Mouse (Mus musculus) lung, embryonic 15.5 days (tissue): ENCODE results near the gene Arf3. TPM values are rescaled to one million over a fixed set of nuclear protein-coding genes. Genes with fewer than 3 reads are reported as not detected.

Experiments
- ATAC-seq: fragments of 200-750 bp; cut with Nextera tagmentation; 2 replicates; pipeline ENCODE4 v1.8.0; 2017; ENCODE audit warnings: moderate number of reproducible peaks, borderline replicate concordance; ENCODE audit not compliant: low FRiP score, low TSS enrichment; ENCODE audit errors: extremely low read depth
- H3K27ac ChIP-seq: fragments of 300-500 bp; sonication (generic); 2 replicates; pipeline ENCODE4 v1.5.1; 2015; ENCODE audit warnings: moderate library complexity, mild to moderate bottlenecking, inconsistent platforms
- H3K27me3 ChIP-seq: fragments of 300-500 bp; sonication (generic); 2 replicates; pipeline ENCODE4 v1.6.1; 2015; ENCODE audit warnings: inconsistent platforms
- H3K36me3 ChIP-seq: fragments of 300-500 bp; sonication (generic); 2 replicates; pipeline ENCODE4 v1.6.1; 2015; ENCODE audit warnings: inconsistent platforms
- H3K4me1 ChIP-seq: fragments of 300-500 bp; sonication (generic); 2 replicates; pipeline ENCODE4 v1.6.1; 2015; ENCODE audit warnings: inconsistent platforms
- H3K4me2 ChIP-seq: fragments of 300-500 bp; sonication (generic); 2 replicates; pipeline ENCODE4 v1.6.1; 2015; ENCODE audit warnings: inconsistent platforms, mild to moderate bottlenecking, moderate library complexity
- H3K4me3 ChIP-seq: fragments of 300-500 bp; sonication (generic); 2 replicates; pipeline ENCODE4 v1.5.1; 2015; ENCODE audit warnings: mild to moderate bottlenecking, inconsistent platforms
- H3K9ac ChIP-seq: fragments of 300-500 bp; sonication (generic); 2 replicates; pipeline ENCODE4 v1.6.1; 2015; ENCODE audit warnings: inconsistent platforms
- H3K9me3 ChIP-seq: fragments of 300-500 bp; sonication (generic); 2 replicates; pipeline ENCODE4 v1.6.1; 2016; ENCODE audit warnings: inconsistent platforms
- WGBS: fragments of 180-500 bp; shearing (Covaris S2); methylation state at CpG from one replicate; pipeline ENCODE4 v1.1.7; 2015; 5-methylcytosine and 5-hydroxymethylcytosine counted together
- polyA plus RNA-seq: library from polyadenylated mRNA; unstranded; fragments of >200 nt; fragmentation: Nextera tagmentation; extraction: Ambion mirVana; gene quantifications from 2 replicates; pipeline ENCODE4 v1.2.1, GENCODE M21; 2015

Arf3 gene
- polyA plus RNA-seq, 1 experiment from 2014 or later: 45.7 TPM

DNA sequence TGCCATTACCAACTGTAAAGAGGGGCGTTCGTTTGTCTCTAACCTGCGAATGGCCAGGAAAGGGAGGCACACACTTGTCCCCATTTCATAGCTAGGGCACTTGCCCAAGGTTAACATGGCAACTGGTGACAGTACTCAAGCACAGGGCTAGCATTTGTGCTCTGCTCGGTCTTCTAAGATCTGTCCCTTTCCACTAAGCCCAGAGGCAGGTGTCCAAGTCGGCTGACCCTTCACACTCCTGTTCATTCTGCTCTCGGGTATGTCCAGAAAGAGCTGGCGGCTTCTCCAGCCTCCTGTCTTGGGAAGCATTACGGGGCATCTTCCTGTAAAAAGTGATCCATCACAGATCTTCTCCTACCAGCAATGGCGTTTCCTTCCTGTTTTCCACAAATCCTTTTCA, 34.6 kb downstream of the Arf3 start:
- peak overlapping the region; percentile 97 for H3K4me2 ChIP-seq
- no peaks in the 10 kb centered on the region for H3K36me3 ChIP-seq
- H3K27me3 ChIP-seq: peaks cover 16% of the 10 kb centered on the region
- ATAC-seq: no peak
- H3K9me3 ChIP-seq: no peaks in the 10 kb centered on the region
- WGBS: 30% methylated on average over 9 of the region's 9 CpGs
- peak overlapping the region; percentile 60 for H3K4me3 ChIP-seq
- H3K4me1 ChIP-seq: peaks cover 23% of the 10 kb centered on the region
- no peak overlapping the region for H3K9ac ChIP-seq
- H3K27ac ChIP-seq: no peak overlapping the region

DNA sequence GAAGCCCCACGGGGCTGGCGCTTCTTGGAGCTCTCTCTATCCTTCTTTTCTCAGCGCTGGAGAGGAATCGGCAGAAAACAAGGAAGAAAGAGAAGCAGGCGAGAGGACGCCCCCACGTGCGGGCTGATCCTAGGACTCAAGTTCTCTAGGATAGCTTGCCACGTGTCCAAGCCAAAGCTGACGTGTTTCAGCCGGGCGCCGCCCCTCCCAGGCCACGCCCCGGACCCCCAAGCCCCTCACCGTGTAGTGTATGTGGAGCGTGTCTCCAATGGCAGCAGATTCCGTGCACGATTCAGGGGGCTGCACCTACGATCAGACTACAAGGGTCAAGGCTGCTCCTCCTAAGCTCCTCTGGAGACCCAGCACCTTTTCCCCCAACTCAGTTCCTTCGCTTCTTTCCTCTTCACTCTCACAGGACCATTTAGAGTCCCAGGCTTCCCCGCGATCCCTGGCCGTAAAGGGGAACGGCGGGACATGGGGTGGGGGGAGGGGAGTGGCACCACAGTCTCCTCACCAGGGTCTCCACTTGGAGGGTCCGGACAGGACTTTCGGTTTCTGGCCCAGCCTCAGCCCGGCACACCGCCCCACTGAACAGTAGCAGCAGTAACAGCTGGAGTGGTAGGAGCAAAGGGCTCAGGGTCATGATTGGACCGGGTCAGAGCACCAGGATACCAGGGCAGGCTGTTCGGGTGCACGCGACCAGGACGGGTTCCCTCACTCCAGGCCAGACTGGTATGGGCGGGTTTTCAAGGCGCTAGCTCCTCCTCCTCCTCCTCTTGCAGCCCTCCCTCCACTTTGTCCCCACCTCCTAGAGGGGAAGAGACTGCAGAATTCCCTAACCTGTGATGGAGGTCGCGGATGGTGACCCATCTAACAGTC, 35.3 kb downstream of the Arf3 start, which contains the start of gene Fkbp11:
TSS of gene Fkbp11 (minus strand) at position 756 of the 879 bp plus-strand sequence.
- Histone ChIP-seq H3K4me1 (peaks cover 29% of the 10 kb centered on the region), H3K9ac (peak within 1 kb of the TSS; percentile 55), H3K27ac (no peak within 1 kb of the TSS), H3K4me3 (peak within 1 kb of the TSS; percentile 60), H3K27me3 (peaks cover 16% of the 10 kb centered on the region), H3K4me2 (peak within 1 kb of the TSS; percentile 97), H3K9me3 (no peaks in the 10 kb centered on the region), H3K36me3 (no peaks in the 10 kb centered on the region)
- WGBS: under 1% methylated on average over 39 of the region's 39 CpGs
- peak; percentile 85 for ATAC-seq

DNA sequence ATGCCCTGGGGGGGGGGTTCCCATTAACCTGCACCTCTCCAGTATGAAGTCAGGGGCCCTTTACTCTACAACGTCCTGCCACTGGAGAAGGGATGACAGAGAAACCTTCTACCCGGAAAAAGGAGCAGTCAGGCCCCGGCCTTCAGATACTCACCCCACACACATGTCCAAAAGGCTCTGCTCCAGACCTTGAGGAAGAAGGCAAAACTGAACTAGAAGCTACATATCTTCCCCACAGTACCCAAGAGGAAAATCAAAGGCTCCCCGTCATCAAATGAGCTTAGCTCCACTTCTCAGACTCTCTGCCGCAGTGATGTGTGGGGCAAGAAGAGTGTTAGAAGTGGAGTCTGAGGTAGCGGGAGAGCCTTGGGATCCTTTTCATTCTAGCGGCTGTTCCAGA, 36.3 kb downstream of the Arf3 start:
- peak overlapping the region; percentile 60 for H3K4me3 ChIP-seq
- no peak for ATAC-seq
- H3K27me3 ChIP-seq: peaks cover 20% of the 10 kb centered on the region
- no peaks in the 10 kb centered on the region for H3K9me3 ChIP-seq
- peak overlapping the region; percentile 97 for H3K4me2 ChIP-seq
- peaks cover 29% of the 10 kb centered on the region for H3K4me1 ChIP-seq
- H3K9ac ChIP-seq: peak overlapping the region; percentile 55
- WGBS: 34% methylated on average over 7 of the region's 7 CpGs
- H3K36me3 ChIP-seq: no peaks in the 10 kb centered on the region
- H3K27ac ChIP-seq: no peak overlapping the region

DNA sequence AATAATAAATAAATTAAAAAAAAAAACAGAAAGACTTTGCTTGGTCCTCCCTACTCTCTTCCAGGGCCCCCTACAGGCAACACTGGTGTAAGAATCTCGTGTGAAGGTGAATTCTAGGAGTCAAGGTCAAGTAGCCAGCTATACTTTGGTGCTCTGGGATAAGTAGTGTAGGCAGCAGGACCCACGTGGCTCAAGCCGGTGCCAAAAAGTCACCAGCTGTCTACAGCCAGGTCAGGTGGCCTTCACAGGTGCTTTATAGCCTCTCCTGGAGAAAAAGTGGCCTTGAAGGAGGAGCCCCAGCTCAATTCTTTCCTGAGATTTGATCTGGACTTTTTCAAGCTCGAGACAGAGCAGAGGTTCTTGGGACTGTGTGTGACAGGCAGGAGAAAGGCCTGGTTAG, 36.9 kb downstream of the Arf3 start:
- Histone ChIP-seq H3K9ac (no peak overlapping the region), H3K36me3 (no peaks in the 10 kb centered on the region), H3K4me3 (no peak overlapping the region), H3K4me1 (peaks cover 29% of the 10 kb centered on the region), H3K9me3 (no peaks in the 10 kb centered on the region), H3K4me2 (no peak overlapping the region), H3K27me3 (peaks cover 21% of the 10 kb centered on the region), H3K27ac (no peak overlapping the region)
- ATAC-seq: no peak
- WGBS: 66% methylated on average over 4 of the region's 4 CpGs

DNA sequence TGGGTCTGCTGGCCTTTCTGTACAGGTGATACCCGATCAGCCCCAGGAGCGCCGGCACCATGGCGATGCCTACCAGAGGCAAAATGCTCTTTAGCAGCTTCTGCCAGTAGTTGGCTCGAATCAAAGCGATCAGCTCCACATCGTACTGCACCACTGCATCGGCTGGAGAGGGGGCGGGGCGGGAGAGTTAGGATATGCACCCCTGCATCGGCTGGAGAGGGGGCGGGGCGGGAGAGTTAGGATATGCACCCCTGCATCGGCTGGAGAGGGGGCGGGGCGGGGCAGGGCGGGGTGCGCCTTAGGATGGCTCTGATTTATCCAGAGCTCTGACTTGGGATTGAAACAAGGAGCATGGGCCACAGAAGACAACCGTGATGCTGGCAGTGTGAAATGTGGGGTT, 38.6 kb downstream of the Arf3 start:
- 21% methylated on average over 19 of the region's 19 CpGs for WGBS
- no peaks in the 10 kb centered on the region for H3K36me3 ChIP-seq
- no peak overlapping the region for H3K9ac ChIP-seq
- no peaks in the 10 kb centered on the region for H3K9me3 ChIP-seq
- no peak overlapping the region for H3K4me3 ChIP-seq
- peaks cover 29% of the 10 kb centered on the region for H3K4me1 ChIP-seq
- H3K27ac ChIP-seq: no peak overlapping the region
- no peak for ATAC-seq
- peaks cover 21% of the 10 kb centered on the region for H3K27me3 ChIP-seq
- H3K4me2 ChIP-seq: peak overlapping the region; percentile 14; the same call in 1 of the 2 replicates

DNA sequence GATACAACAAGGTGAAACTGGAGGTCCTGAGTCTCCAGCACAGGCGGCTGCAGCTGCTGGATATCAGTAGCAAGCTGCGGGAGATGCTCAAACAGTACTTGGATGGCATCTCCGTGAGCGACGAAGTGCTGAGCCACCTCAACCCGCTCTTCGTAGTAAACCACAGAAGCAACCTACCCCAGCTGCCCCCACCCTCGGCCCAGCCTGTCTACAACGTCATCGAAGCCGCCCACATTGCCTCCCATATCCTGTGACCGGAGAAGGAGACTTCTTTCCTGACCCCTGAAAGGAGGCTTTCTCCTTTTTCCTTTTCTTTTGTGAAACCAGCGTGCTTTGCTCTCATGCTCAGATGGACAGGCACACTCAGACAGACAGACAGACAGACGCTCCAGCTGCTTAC, 40.2 kb downstream of the Arf3 start:
- peak overlapping the region; percentile 8; the same call in 1 of the 2 replicates for H3K4me2 ChIP-seq
- H3K27ac ChIP-seq: no peak overlapping the region
- H3K4me3 ChIP-seq: no peak overlapping the region
- H3K36me3 ChIP-seq: no peaks in the 10 kb centered on the region
- ATAC-seq: no peak
- H3K4me1 ChIP-seq: peaks cover 28% of the 10 kb centered on the region
- 48% methylated on average over 14 of the region's 14 CpGs for WGBS
- no peaks in the 10 kb centered on the region for H3K9me3 ChIP-seq
- H3K9ac ChIP-seq: no peak overlapping the region
- H3K27me3 ChIP-seq: peaks cover 10% of the 10 kb centered on the region

DNA sequence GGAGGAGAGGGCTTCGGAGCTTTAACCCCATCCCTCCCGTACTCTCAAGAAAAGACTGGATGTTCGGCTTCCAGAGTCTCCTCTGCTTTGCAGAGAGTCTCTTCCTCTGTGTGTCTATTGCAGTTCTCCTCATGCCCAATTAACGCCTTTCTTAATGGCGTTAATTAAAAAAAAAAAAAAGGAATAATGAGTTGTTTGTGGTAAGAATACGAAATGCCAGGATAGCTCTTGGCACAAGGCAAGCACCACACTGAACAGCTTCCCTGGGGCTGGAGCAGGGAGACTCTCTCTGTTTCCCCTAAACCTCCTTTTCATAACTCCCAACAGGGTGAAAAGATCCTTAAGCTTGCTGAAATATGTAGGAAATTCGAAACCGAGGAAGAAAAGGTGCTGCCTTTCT, 40.8 kb downstream of the Arf3 start:
- H3K36me3 ChIP-seq: no peaks in the 10 kb centered on the region
- 70% methylated on average over 8 of the region's 8 CpGs for WGBS
- no peaks in the 10 kb centered on the region for H3K9me3 ChIP-seq
- H3K4me1 ChIP-seq: peaks cover 22% of the 10 kb centered on the region
- no peak overlapping the region for H3K4me2 ChIP-seq
- no peak overlapping the region for H3K9ac ChIP-seq
- ATAC-seq: no peak
- no peak overlapping the region for H3K27ac ChIP-seq
- no peak overlapping the region for H3K4me3 ChIP-seq
- H3K27me3 ChIP-seq: peaks cover 10% of the 10 kb centered on the region

DNA sequence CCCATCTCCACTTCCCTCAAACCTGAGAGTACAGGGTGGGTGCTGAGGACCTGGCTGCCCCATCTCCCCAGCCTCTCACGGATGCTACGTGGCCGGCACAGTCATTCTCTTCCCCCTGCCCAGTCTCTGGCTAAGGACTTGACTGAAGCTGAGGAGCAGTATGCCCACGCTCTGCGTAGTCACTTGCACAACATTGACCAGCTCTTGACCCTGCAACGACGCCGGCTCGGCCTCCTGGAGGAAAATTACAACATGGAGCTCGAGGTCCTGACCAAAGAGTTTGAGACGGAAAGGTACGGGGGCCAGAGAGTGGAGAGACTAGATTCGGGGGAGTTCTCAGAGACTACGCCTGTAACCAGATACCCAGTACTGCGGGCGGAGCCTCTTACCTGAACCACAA, 45.7 kb downstream of the Arf3 start:
- 43% methylated on average over 16 of the region's 16 CpGs for WGBS
- no peaks in the 10 kb centered on the region for H3K9me3 ChIP-seq
- H3K4me3 ChIP-seq: no peak overlapping the region
- H3K27ac ChIP-seq: no peak overlapping the region
- H3K27me3 ChIP-seq: peaks cover 3% of the 10 kb centered on the region; the same call in 1 of the 2 replicates
- ATAC-seq: no peak
- H3K4me1 ChIP-seq: 0 out of 2 replicates have a peak, but pooled peaks cover 5% of the 10 kb centered on the region
- no peak overlapping the region for H3K4me2 ChIP-seq
- no peak overlapping the region for H3K9ac ChIP-seq
- H3K36me3 ChIP-seq: no peaks in the 10 kb centered on the region

DNA sequence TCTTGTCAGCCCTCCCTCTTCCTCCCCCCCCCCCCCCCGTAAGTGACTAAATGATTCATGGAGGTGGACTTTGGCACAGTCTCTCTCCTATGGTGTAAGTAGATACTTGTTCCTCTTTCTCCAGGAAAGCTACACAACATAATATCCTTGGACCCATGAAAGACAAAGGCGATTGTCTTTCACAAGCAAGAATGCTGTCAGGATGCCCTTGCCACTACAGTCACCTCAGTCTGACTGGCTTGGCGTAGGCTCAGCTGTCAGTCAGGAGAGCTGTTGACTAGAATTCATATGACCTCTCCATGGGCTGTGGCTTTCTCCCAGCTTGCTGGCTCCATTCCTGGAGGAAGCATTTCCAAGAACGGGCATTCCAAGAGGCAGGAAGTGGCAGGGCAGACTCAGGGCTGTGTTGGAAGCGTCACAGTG, 48.8 kb downstream of the Arf3 start:
- Histone ChIP-seq H3K27ac (no peak overlapping the region), H3K4me2 (no peak overlapping the region)
- ATAC-seq: no peak

DNA sequence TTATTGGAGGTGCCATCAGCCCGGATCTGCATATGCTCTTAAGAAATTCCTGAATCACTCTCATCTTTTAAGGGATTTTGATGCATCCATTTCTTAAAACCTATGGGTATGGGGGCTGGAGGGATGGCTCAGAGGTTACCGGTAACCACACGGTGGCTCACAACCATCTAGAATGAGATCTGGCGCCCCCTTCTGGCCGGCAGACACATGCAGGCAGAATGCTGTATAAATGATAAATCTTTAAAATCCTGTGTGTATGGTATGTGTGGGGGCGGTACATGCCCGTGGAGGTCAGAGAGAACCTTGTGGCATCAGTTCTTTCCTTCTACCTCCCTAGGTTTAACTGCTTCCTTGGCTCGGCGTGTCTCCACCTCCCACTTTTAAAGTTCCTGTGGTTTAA, 52.6 kb downstream of the Arf3 start:
- H3K27me3 ChIP-seq: 0 out of 2 replicates have a peak, but pooled peaks cover 5% of the 10 kb centered on the region
- no peak overlapping the region for H3K4me3 ChIP-seq
- no peaks in the 10 kb centered on the region for H3K9me3 ChIP-seq
- H3K36me3 ChIP-seq: no peaks in the 10 kb centered on the region
- H3K4me1 ChIP-seq: peaks cover 10% of the 10 kb centered on the region
- no peak overlapping the region for H3K4me2 ChIP-seq
- no peak for ATAC-seq
- no peak overlapping the region for H3K27ac ChIP-seq
- WGBS: 16% methylated on average over 9 of the region's 9 CpGs
- H3K9ac ChIP-seq: no peak overlapping the region

More for the DNA sequence above, 48.8 kb downstream of the Arf3 start:
- H3K36me3 ChIP-seq: no peaks in the 10 kb centered on the region
- H3K27me3 ChIP-seq: no peaks in the 10 kb centered on the region
- no peak overlapping the region for H3K4me3 ChIP-seq
- H3K9ac ChIP-seq: no peak overlapping the region
- no peaks in the 10 kb centered on the region for H3K9me3 ChIP-seq
- 43% methylated on average over 5 of the region's 5 CpGs for WGBS
- H3K4me1 ChIP-seq: 0 out of 2 replicates have a peak, but pooled peaks cover 5% of the 10 kb centered on the region

DNA sequence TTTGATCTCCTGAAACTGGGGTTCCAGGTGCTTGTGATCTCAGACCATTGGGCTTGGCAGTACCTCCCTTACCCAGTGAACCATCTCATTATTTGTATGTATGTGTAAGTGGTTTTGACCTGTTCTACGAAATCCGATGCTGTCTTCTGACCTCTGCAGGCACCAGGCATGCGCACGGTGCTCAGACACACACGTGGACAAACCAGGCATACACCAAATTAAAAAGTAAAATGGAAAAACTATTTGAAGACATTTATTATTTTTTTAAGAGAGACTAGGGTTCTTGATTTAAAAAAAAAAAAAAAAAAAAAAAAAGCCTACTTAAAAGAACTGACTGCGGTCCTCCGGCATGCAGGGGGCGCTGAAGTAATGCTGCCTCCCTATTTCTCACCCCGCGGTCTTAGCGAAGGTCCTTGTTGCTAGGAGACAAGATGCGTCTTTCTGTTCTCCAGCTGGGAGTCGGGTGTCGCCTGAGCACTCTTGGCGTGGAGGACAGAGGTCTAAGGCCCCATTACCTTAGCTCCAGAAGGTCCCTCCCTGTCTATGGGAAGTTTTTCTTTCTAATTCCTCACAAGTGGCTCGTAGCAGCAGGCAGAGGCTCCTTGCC, 55.1 kb downstream of the Arf3 start, which contains the start of gene Ccdc65:
TSS of gene Ccdc65 (plus strand) at position 442 of the 607 bp plus-strand sequence.
- Histone ChIP-seq H3K4me2 (peak within 1 kb of the TSS; percentile 63), H3K4me1 (peaks cover 5% of the 10 kb centered on the region), H3K27ac (no peak within 1 kb of the TSS), H3K9me3 (no peaks in the 10 kb centered on the region), H3K36me3 (no peaks in the 10 kb centered on the region), H3K4me3 (peak within 1 kb of the TSS; percentile 40), H3K9ac (0 out of 2 replicates have a peak within 1 kb of the TSS, but pooled peaks have one; percentile 12), H3K27me3 (peaks cover 18% of the 10 kb centered on the region; the same call in 1 of the 2 replicates)
- WGBS: 14% methylated on average over 16 of the region's 16 CpGs
- ATAC-seq: peak; percentile 70; the same call in 1 of the 2 replicates

DNA sequence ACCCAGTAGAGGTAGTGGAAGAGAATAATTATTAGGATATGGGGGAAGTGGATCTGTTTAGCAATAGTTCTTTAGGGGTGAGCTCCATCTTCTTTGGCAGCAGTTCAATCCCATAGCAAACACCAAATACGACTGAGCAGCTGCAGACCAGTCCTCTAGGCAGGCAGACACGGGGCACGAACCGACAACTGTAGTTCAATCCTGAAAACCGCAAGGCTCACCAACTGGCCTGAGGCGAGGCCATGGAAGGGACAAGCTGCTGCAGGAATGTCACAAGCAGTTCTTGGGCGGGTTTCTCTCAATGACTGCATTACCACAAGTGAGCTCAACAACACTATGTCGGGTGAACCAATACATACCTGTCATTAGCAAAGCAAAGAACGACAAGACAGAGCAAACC, 58.7 kb downstream of the Arf3 start:
- H3K9ac ChIP-seq: no peak overlapping the region
- WGBS: 49% methylated on average over 9 of the region's 9 CpGs
- H3K9me3 ChIP-seq: no peaks in the 10 kb centered on the region
- no peak overlapping the region for H3K4me3 ChIP-seq
- H3K4me2 ChIP-seq: no peak overlapping the region
- H3K27ac ChIP-seq: no peak overlapping the region
- peaks cover 9% of the 10 kb centered on the region for H3K4me1 ChIP-seq
- ATAC-seq: no peak
- no peaks in the 10 kb centered on the region for H3K36me3 ChIP-seq
- H3K27me3 ChIP-seq: peaks cover 52% of the 10 kb centered on the region
